Mouse (Mus musculus) kidney, adult 2 months (tissue): ENCODE data around the gene Hs3st2. TPM values are rescaled to one million over a fixed set of nuclear protein-coding genes. Genes with fewer than 3 reads are reported as not detected.

ENCODE experiments used
- DNase-seq: peaks from one replicate; pipeline ENCODE4 v3.0.0; 2021
- H3K27ac ChIP-seq: fragments of 200-500 bp; 2 replicates; pipeline ENCODE4 v1.5.1; 2012; ENCODE audit warnings: low read depth, low read length, control low read depth, inconsistent platforms; ENCODE audit not compliant: insufficient read depth
- H3K27me3 ChIP-seq: fragments of 200-500 bp; replicated peaks from 2 replicates; pipeline ENCODE4 v1.6.1; 2012; ENCODE audit warnings: mild to moderate bottlenecking, moderate library complexity, low read length, inconsistent platforms; ENCODE audit not compliant: control insufficient read depth, insufficient read depth
- H3K36me3 ChIP-seq: fragments of 200-500 bp; 2 replicates; pipeline ENCODE4 v1.6.1; 2012; ENCODE audit warnings: mild to moderate bottlenecking, moderate library complexity, low read length, inconsistent platforms; ENCODE audit not compliant: control insufficient read depth, insufficient read depth
- H3K4me1 ChIP-seq: fragments of 200-500 bp; 2 replicates; pipeline ENCODE4 v1.6.1; 2011; ENCODE audit warnings: low read length; ENCODE audit not compliant: control insufficient read depth, insufficient read depth
- H3K4me3 ChIP-seq: fragments of 200-500 bp; 2 replicates; pipeline ENCODE4 v1.5.1; 2011; ENCODE audit warnings: mild to moderate bottlenecking, low read depth, low read length, control low read depth; ENCODE audit not compliant: insufficient read depth
- CTCF ChIP-seq: fragments of 200-500 bp; conservative IDR thresholded peaks from 2 replicates; pipeline ENCODE4 v1.5.1; 2011; ENCODE audit warnings: low read depth, mild to moderate bottlenecking, control low read depth, low read length, moderate library complexity, mixed read lengths; ENCODE audit not compliant: insufficient read depth, insufficient read length
- POLR2A ChIP-seq: fragments of 200-500 bp; IDR thresholded peaks from one replicate; pipeline ENCODE4 v1.6.1; 2011; ENCODE audit warnings: low read depth, low read length, control low read depth
- WGBS: fragments of 180-500 bp; shearing (Covaris S2); methylation state at CpG from one replicate; pipeline ENCODE4 v1.1.7; 2018; 5-methylcytosine and 5-hydroxymethylcytosine counted together
- polyA plus RNA-seq: library from polyadenylated mRNA; depleted of rRNA; stranded (reverse); fragments of >200 nt; gene quantifications from 2 replicates; pipeline ENCODE4 v1.2.3, GENCODE M21; 2012

Gene Hs3st2
- polyA plus RNA-seq, 1 experiment, result 0.03 TPM

- Histone ChIP-seq H3K4me3 (no peak overlapping the region), H3K4me1 (no peaks in the 10 kb centered on the region), H3K27me3 (no peaks in the 10 kb centered on the region), H3K36me3 (no peaks in the 10 kb centered on the region), H3K27ac (no peak overlapping the region)
- DNase-seq, result no peak
- WGBS, result 84% methylated on average over 7 of the region's 7 CpGs
- TF ChIP-seq CTCF (no peak), POLR2A (no peak)
Measured at GRCm38 (mm10) chr7:121411507-121411898, 19.8 kb downstream of the Hs3st2 start.

DNA sequence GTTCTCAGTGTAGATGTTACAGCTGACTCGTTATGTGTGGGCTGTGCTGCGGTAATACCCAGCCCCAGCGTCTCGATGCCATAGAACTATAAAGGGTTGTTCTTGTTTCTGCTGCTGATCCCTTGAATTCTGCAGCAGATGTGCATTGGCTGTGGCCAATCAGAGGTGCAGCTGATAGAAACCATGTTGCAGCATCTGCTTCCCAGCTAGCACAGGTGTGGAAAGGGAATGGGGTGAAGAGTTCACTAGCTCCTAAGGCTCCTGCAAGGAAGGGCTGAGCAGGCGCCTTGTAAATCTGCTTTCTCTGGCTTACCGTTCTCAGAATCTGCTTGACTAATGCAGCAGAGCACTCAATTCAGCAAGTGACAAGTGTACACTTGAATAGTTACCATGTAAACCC lies 45.2 kb downstream of the Hs3st2 start:
- H3K27ac ChIP-seq, result no peak overlapping the region
- no peaks in the 10 kb centered on the region for H3K36me3 ChIP-seq
- 48% methylated on average over 6 of the region's 6 CpGs for WGBS
- no peak overlapping the region for H3K4me3 ChIP-seq
- DNase-seq, result no peak
- no peaks in the 10 kb centered on the region for H3K27me3 ChIP-seq
- H3K4me1 ChIP-seq, result no peaks in the 10 kb centered on the region
- TF ChIP-seq CTCF (no peak), POLR2A (no peak)

- no peak for DNase-seq
- Histone ChIP-seq H3K36me3 (no peaks in the 10 kb centered on the region), H3K27ac (no peak overlapping the region), H3K4me3 (no peak overlapping the region), H3K4me1 (no peaks in the 10 kb centered on the region), H3K27me3 (no peaks in the 10 kb centered on the region)
- WGBS, result 74% methylated on average over 5 of the region's 5 CpGs
- TF ChIP-seq CTCF, result no peak
- TF ChIP-seq POLR2A, result no peak
Measured at GRCm38 (mm10) chr7:121441186-121441585, 49.5 kb downstream of the Hs3st2 start.

GRCm38 (mm10) chr7:121444336-121444735 lies 52.7 kb downstream of the Hs3st2 start:
- TF ChIP-seq POLR2A (no peak), CTCF (no peak)
- Histone ChIP-seq H3K36me3 (no peaks in the 10 kb centered on the region), H3K4me3 (no peak overlapping the region), H3K27me3 (no peaks in the 10 kb centered on the region), H3K27ac (no peak overlapping the region), H3K4me1 (no peaks in the 10 kb centered on the region)
- DNase-seq, result no peak
- WGBS, result 49% methylated on average over 7 of the region's 7 CpGs

- WGBS, result 79% methylated on average over 4 of the region's 4 CpGs
- no peaks in the 10 kb centered on the region for H3K4me1 ChIP-seq
- TF ChIP-seq POLR2A (no peak), CTCF (no peak)
- H3K27me3 ChIP-seq, result no peaks in the 10 kb centered on the region
- no peaks in the 10 kb centered on the region for H3K36me3 ChIP-seq
- no peak for DNase-seq
- no peak overlapping the region for H3K27ac ChIP-seq
- no peak overlapping the region for H3K4me3 ChIP-seq
Measured at GRCm38 (mm10) chr7:121446281-121446680, 54.6 kb downstream of the Hs3st2 start.

GRCm38 (mm10) chr7:121450951-121451843 lies 59.5 kb downstream of the Hs3st2 start:
- no peak overlapping the region for H3K27ac ChIP-seq
- TF ChIP-seq CTCF (no peak), POLR2A (no peak)
- no peaks in the 10 kb centered on the region for H3K27me3 ChIP-seq
- no peaks in the 10 kb centered on the region for H3K36me3 ChIP-seq
- H3K4me1 ChIP-seq, result no peaks in the 10 kb centered on the region
- WGBS, result 62% methylated on average over 13 of the region's 13 CpGs
- DNase-seq, result no peak
- H3K4me3 ChIP-seq, result no peak overlapping the region

GRCm38 (mm10) chr7:121456716-121457115 lies 65.1 kb downstream of the Hs3st2 start:
- WGBS, result 87% methylated on average over 1 of the region's 1 CpGs
- TF ChIP-seq CTCF (no peak), POLR2A (no peak)
- no peak for DNase-seq
- Histone ChIP-seq H3K4me1 (no peaks in the 10 kb centered on the region), H3K27ac (no peak overlapping the region), H3K27me3 (no peaks in the 10 kb centered on the region), H3K4me3 (no peak overlapping the region), H3K36me3 (no peaks in the 10 kb centered on the region)

DNA sequence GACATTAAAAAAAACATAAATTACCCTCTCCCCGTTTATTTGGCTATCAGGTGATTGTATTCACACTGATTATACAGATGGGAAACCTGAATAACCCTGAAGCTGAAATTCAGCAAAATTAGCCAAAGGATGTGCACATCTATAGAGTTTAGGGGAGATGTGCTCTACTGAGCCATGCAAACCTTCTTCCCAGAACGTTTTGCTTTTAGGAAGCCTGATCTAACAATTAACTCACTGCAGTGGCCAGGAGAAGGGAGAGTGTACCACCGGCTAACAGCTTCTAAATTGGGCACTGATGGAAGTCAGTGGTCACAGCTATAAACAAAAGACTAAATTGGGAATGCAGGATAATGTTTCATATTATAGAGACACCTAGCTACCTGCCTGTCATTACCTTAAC lies 66.4 kb downstream of the Hs3st2 start:
- Histone ChIP-seq H3K4me1 (no peaks in the 10 kb centered on the region), H3K36me3 (no peaks in the 10 kb centered on the region), H3K4me3 (no peak overlapping the region), H3K27me3 (no peaks in the 10 kb centered on the region), H3K27ac (no peak overlapping the region)
- DNase-seq, result no peak
- TF ChIP-seq POLR2A (no peak), CTCF (no peak)
- WGBS, result 18% methylated on average over 3 of the region's 3 CpGs
